Mouse (Mus musculus): ENCODE results near the gene Pitpnm1.

- TF ChIP-seq POLR2A (IDR thresholded peaks at IDR 0.05; ENCODE audit: control insufficient read depth, extremely low read depth, insufficient read depth, low read length, poor library complexity) (no peak), CTCF (IDR thresholded peaks at IDR 0.05; ENCODE audit: borderline replicate concordance, control insufficient read depth, extremely low read depth, insufficient read depth, low read length, poor library complexity) (no peak)
Measured at GRCm38 (mm10) chr19:4083316-4083715, 16.5 kb upstream of the Pitpnm1 start.
